Mouse (Mus musculus) thymus, adult 2 months (tissue): ENCODE data around the gene Canx. TPM values are rescaled to one million over a fixed set of nuclear protein-coding genes. Genes with fewer than 3 reads are reported as not detected.

Source experiments
- DNase-seq: peaks from one replicate; pipeline ENCODE4 v3.0.0; 2021
- H3K27ac ChIP-seq: fragments of 200-500 bp; 2 replicates; pipeline ENCODE4 v1.5.1; 2012; ENCODE audit warnings: low read length, control low read depth; ENCODE audit not compliant: control insufficient read depth, insufficient read depth
- H3K27me3 ChIP-seq: fragments of 200-500 bp; 2 replicates; pipeline ENCODE4 v1.6.1; 2012; ENCODE audit warnings: mild to moderate bottlenecking, low read length, moderate library complexity, mixed read lengths; ENCODE audit not compliant: control insufficient read depth, insufficient read depth
- H3K36me3 ChIP-seq: fragments of 200-500 bp; 2 replicates; pipeline ENCODE4 v1.6.1; 2012; ENCODE audit warnings: mild to moderate bottlenecking, low read length, moderate library complexity; ENCODE audit not compliant: control insufficient read depth, insufficient read depth
- H3K4me1 ChIP-seq: fragments of 200-500 bp; replicated peaks from 2 replicates; pipeline ENCODE4 v1.6.1; 2012; ENCODE audit warnings: low read length; ENCODE audit not compliant: control insufficient read depth, insufficient read depth
- H3K4me3 ChIP-seq: fragments of 200-500 bp; 2 replicates; pipeline ENCODE4 v1.5.1; 2012; ENCODE audit warnings: mild to moderate bottlenecking, low read length, control low read depth, moderate library complexity; ENCODE audit not compliant: control insufficient read depth, insufficient read depth
- CTCF ChIP-seq: fragments of 200-500 bp; IDR thresholded peaks from 2 replicates; pipeline ENCODE4 v1.5.1; 2012; ENCODE audit warnings: mild to moderate bottlenecking, control low read depth, low read length, moderate library complexity, borderline replicate concordance; ENCODE audit not compliant: control insufficient read depth, poor library complexity, insufficient read depth; ENCODE audit errors: extremely low read depth
- POLR2A ChIP-seq: fragments of 200-500 bp; IDR thresholded peaks from 2 replicates; pipeline ENCODE4 v1.6.1; 2012; ENCODE audit warnings: mild to moderate bottlenecking, low read length, control low read depth, moderate library complexity; ENCODE audit not compliant: control insufficient read depth, poor library complexity, insufficient read depth; ENCODE audit errors: extremely low read depth
- WGBS: fragments of 180-500 bp; shearing (Covaris S2); methylation state at CpG from one replicate; pipeline ENCODE4 v1.1.7; 2018; 5-methylcytosine and 5-hydroxymethylcytosine counted together
- polyA plus RNA-seq: library from polyadenylated mRNA; depleted of rRNA; stranded (reverse); fragments of >200 nt; gene quantifications from 2 replicates; pipeline ENCODE4 v1.2.3, GENCODE M21; 2012

Gene Canx
- polyA plus RNA-seq, 1 experiment, result 44.3 TPM

GRCm38 (mm10) chr11:50345486-50345885, 20.0 kb upstream of the Canx start:
- Histone ChIP-seq H3K27ac (no peak overlapping the region), H3K36me3 (no peaks in the 10 kb centered on the region), H3K4me1 (no peaks in the 10 kb centered on the region), H3K4me3 (no peak overlapping the region), H3K27me3 (no peaks in the 10 kb centered on the region)
- WGBS, result 95% methylated on average over 4 of the region's 4 CpGs
- TF ChIP-seq POLR2A (no peak), CTCF (no peak)
- DNase-seq, result no peak

- TF ChIP-seq CTCF (no peak), POLR2A (no peak)
- WGBS, result 88% methylated on average over 4 of the region's 4 CpGs
- DNase-seq, result no peak
- no peaks in the 10 kb centered on the region for H3K36me3 ChIP-seq
- no peak overlapping the region for H3K27ac ChIP-seq
- H3K4me1 ChIP-seq, result no peaks in the 10 kb centered on the region
- H3K27me3 ChIP-seq, result no peaks in the 10 kb centered on the region
- no peak overlapping the region for H3K4me3 ChIP-seq
These were observed 11.4 kb upstream of the Canx start for GRCm38 (mm10) chr11:50336891-50337290.

- no peak for DNase-seq
- WGBS, result 92% methylated on average over 1 of the region's 1 CpGs
- no peaks in the 10 kb centered on the region for H3K4me1 ChIP-seq
- no peak overlapping the region for H3K4me3 ChIP-seq
- H3K27ac ChIP-seq, result no peak overlapping the region
- TF ChIP-seq POLR2A, result no peak
- TF ChIP-seq CTCF, result no peak
- H3K27me3 ChIP-seq, result no peaks in the 10 kb centered on the region
- no peaks in the 10 kb centered on the region for H3K36me3 ChIP-seq
These were observed 10.7 kb upstream of the Canx start for GRCm38 (mm10) chr11:50336126-50336525.

- 97% methylated on average over 3 of the region's 3 CpGs for WGBS
- TF ChIP-seq CTCF (no peak), POLR2A (no peak)
These were observed 7.7 kb upstream of the Canx start for GRCm38 (mm10) chr11:50333181-50333580.

GRCm38 (mm10) chr11:50329378-50329777, 3.9 kb upstream of the Canx start:
- Histone ChIP-seq H3K4me3 (no peak overlapping the region), H3K4me1 (no peaks in the 10 kb centered on the region), H3K27ac (no peak overlapping the region), H3K27me3 (no peaks in the 10 kb centered on the region), H3K36me3 (no peaks in the 10 kb centered on the region)
- no peak for DNase-seq
- TF ChIP-seq POLR2A, result no peak
- no peak for TF ChIP-seq CTCF
- WGBS, result 100% methylated on average over 1 of the region's 1 CpGs

More at GRCm38 (mm10) chr11:50333181-50333580, 7.7 kb upstream of the Canx start:
- H3K36me3 ChIP-seq, result no peaks in the 10 kb centered on the region
- H3K4me1 ChIP-seq, result no peaks in the 10 kb centered on the region
- H3K27me3 ChIP-seq, result no peaks in the 10 kb centered on the region
- H3K27ac ChIP-seq, result no peak overlapping the region
- no peak overlapping the region for H3K4me3 ChIP-seq
- DNase-seq, result no peak

GRCm38 (mm10) chr11:50328075-50328625, 2.7 kb upstream of the Canx start:
- Histone ChIP-seq H3K27me3 (no peaks in the 10 kb centered on the region), H3K36me3 (no peaks in the 10 kb centered on the region), H3K27ac (no peak overlapping the region), H3K4me3 (no peak overlapping the region), H3K4me1 (no peaks in the 10 kb centered on the region)
- WGBS, result 55% methylated on average over 3 of the region's 3 CpGs
- TF ChIP-seq POLR2A (no peak), CTCF (no peak)
- DNase-seq, result no peak
